ENCODE assay signal across 8 mouse cellular contexts in the genomic region with DNA sequence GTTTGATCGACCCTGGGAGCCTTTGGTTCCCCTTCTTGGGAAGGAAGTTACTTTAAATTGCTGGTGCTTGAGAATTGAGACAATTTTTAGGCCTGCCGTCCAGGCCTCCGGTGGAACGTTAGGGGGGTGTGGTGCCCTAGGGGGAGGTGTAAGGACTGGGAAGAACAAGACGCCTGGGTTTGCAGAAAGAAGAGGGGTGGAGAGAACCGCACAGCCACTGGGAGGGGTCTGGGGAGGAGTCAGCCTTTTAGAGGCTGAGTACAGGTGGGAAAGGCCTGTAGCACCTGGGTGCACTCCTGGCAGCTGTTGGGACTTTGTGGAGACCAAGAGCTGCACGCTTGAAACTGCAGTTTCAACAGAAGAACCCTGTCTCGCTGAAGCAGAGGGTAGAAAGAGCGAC. TPM values are rescaled to one million over a fixed set of nuclear protein-coding genes. Genes with fewer than 3 reads are reported as not detected.
A peak's percentile ranks its signal among the peaks of the same experiment; 100 is the strongest.
DNase-seq lines count a peak whose midpoint lies in the region; ATAC-seq and TF ChIP-seq lines count a peak whose summit lies in the region.
"Had no signal": no experiment of that assay in that cellular context is flagged by ENCODE, and none has a peak within 500 bp of the region (broad histone marks: within the 10 kb centered on the region; RNA-seq: fewer than 3 reads in every experiment).

No protein-coding gene starts in this region.

- no peaks in the 10 kb centered on the region for H3K4me1 ChIP-seq in heart, postnatal 0 days (ENCODE audit: control insufficient read depth, insufficient read depth)
- peaks cover 18% of the 10 kb centered on the region for H3K4me1 ChIP-seq in testis, adult 2 months (ENCODE audit: control insufficient read depth, insufficient read depth, low read length)
- H3K4me1 ChIP-seq in limb, embryonic 15.5 days, result peaks cover 37% of the 10 kb centered on the region

- no peak for TF ChIP-seq EP300 in heart, postnatal 0 days (IDR thresholded peaks at IDR 0.05; ENCODE audit: low read depth)

- H3K36me3 ChIP-seq in heart, postnatal 0 days (replicated peaks; ENCODE audit: control insufficient read depth, insufficient read depth, low read length), result peaks cover 73% of the 10 kb centered on the region
- peaks cover 11% of the 10 kb centered on the region for H3K36me3 ChIP-seq in testis, adult 2 months (ENCODE audit: control insufficient read depth, insufficient read depth, low read length)
- H3K36me3 ChIP-seq in limb, embryonic 15.5 days, result peaks cover 77% of the 10 kb centered on the region

- ATAC-seq in heart, postnatal 0 days (ENCODE audit: insufficient read depth, low read depth), result no peak
- no peak for ATAC-seq in limb, embryonic 15.5 days (ENCODE audit: insufficient number of reproducible peaks, low FRiP score, low TSS enrichment, low read depth)

- H3K9ac ChIP-seq in heart, postnatal 0 days (replicated peaks; ENCODE audit: low read depth, low read length), result no peak overlapping the region
- no peak overlapping the region for H3K9ac ChIP-seq in limb, embryonic 15.5 days
- H3K9ac ChIP-seq: hindbrain, embryonic 15.5 days had no signal

- H3K4me2 ChIP-seq in heart, postnatal 0 days (ENCODE audit: low read depth, low read length), result no peak overlapping the region
- no peak overlapping the region for H3K4me2 ChIP-seq in limb, embryonic 15.5 days
- H3K4me2 ChIP-seq: hindbrain, embryonic 15.5 days had no signal

- no peak for TF ChIP-seq POLR2A in testis, adult 2 months (IDR thresholded peaks at IDR 0.05; ENCODE audit: control insufficient read depth, low read depth, low read length)

- WGBS in heart, postnatal 0 days, result 46% methylated on average over 9 of the region's 9 CpGs
- 29% methylated on average over 9 of the region's 9 CpGs for WGBS in limb, embryonic 15.5 days

- intact Hi-C loops in heart, postnatal 14 days (cut with DNase I), result loop anchor here (1.0 to 2.0 kb wide), 2 partner anchors 24 to 101 kb away; no protein-coding TSS in a partner anchor

- no peaks in the 10 kb centered on the region for H3K27me3 ChIP-seq in heart, postnatal 0 days (ENCODE audit: control insufficient read depth, insufficient read depth, low read length)
- no peaks in the 10 kb centered on the region for H3K27me3 ChIP-seq in testis, adult 2 months (ENCODE audit: control insufficient read depth, insufficient read depth, low read length)
- no peaks in the 10 kb centered on the region for H3K27me3 ChIP-seq in limb, embryonic 15.5 days
- H3K27me3 ChIP-seq: hindbrain, embryonic 15.5 days had no signal

- 0 out of 2 replicates have a peak overlapping the region, but pooled peaks have one; percentile 2 for H3K27ac ChIP-seq in heart, postnatal 0 days (ENCODE audit: low read depth)
- peak overlapping the region; percentile 16; the same call in 1 of the 2 replicates for H3K27ac ChIP-seq in testis, adult 2 months (ENCODE audit: control insufficient read depth, insufficient read depth, low read depth, low read length)
- H3K27ac ChIP-seq in limb, embryonic 15.5 days, result peak overlapping the region; percentile 77
- H3K27ac ChIP-seq: hindbrain, embryonic 15.5 days had no signal

- H3K4me3 ChIP-seq in heart, postnatal 0 days (ENCODE audit: low read depth, low read length), result no peak overlapping the region
- no peak overlapping the region for H3K4me3 ChIP-seq in testis, adult 2 months (ENCODE audit: control insufficient read depth, low read depth, low read length)
- no peak overlapping the region for H3K4me3 ChIP-seq in limb, embryonic 15.5 days
- H3K4me3 ChIP-seq: hindbrain, embryonic 15.5 days had no signal

- H3K9me3 ChIP-seq in heart, postnatal 0 days (replicated peaks; ENCODE audit: control insufficient read depth, low read length), result no peaks in the 10 kb centered on the region
- no peaks in the 10 kb centered on the region for H3K9me3 ChIP-seq in limb, embryonic 15.5 days
- H3K9me3 ChIP-seq: hindbrain, embryonic 15.5 days had no signal

- no peak for DNase-seq in heart, postnatal 0 days (ENCODE audit: low spot score)
- no peak for DNase-seq in heart, postnatal 14 days
- DNase-seq in testis, postnatal 10 days (ENCODE audit: low spot score), result no peak
- DNase-seq in layer of hippocampus, adult 11-12 months (ENCODE audit: low spot score), result no peak
- no peak for DNase-seq in spleen, postnatal 14 days (ENCODE audit: low spot score in 2 of 2)

- no peak for TF ChIP-seq CTCF in heart, postnatal 0 days (IDR thresholded peaks at IDR 0.05; ENCODE audit: low read depth)
- TF ChIP-seq CTCF in testis, adult 2 months (IDR thresholded peaks at IDR 0.05; ENCODE audit: control insufficient read depth, insufficient read depth, insufficient replicate concordance, low read depth, low read length), result no peak

RNA-seq across cellular contexts. Expression of a gene that starts 0.4 kb away (rescaled TPM):
- not detected in 2 replicates for total RNA-seq in heart, postnatal 0 days (2014; rRNA removed; ENCODE audit: low replicate concordance)
- not detected in 2 replicates for polyA plus RNA-seq in heart, postnatal 0 days (2015; fragmentation: Nextera tagmentation; extraction: Ambion mirVana)
- total RNA-seq in heart, postnatal 14 days (2021), result not detected
- 0.25 and 0.38 TPM in 2 replicates for polyA plus RNA-seq in testis, adult 2 months (2012; rRNA removed)
- polyA plus RNA-seq in limb, embryonic 15.5 days (2015; fragmentation: Nextera tagmentation; extraction: Ambion mirVana), result 3.2 and 4.8 TPM in 2 replicates
- polyA plus RNA-seq: hindbrain, embryonic 15.5 days had no signal

RNA-seq across cellular contexts. Expression of a gene that starts 7.7 kb away (rescaled TPM):
- 123 and 137 TPM in 2 replicates for total RNA-seq in heart, postnatal 0 days (2014; rRNA removed; ENCODE audit: low replicate concordance)
- polyA plus RNA-seq in heart, postnatal 0 days (2015; fragmentation: Nextera tagmentation; extraction: Ambion mirVana), result 30.0 and 33.0 TPM in 2 replicates
- 10 to 100 TPM; 20.9 to 21.6 TPM for total RNA-seq in heart, postnatal 14 days (2021)
- 41.9 and 42.5 TPM in 2 replicates for polyA plus RNA-seq in testis, adult 2 months (2012; rRNA removed)
- 58.9 and 63.9 TPM in 2 replicates for polyA plus RNA-seq in limb, embryonic 15.5 days (2015; fragmentation: Nextera tagmentation; extraction: Ambion mirVana)

RNA-seq across cellular contexts. Expression of a gene that starts 11.2 kb away (rescaled TPM):
- 2.6 and 6.9 TPM in 2 replicates for total RNA-seq in heart, postnatal 0 days (2014; rRNA removed; ENCODE audit: low replicate concordance)
- polyA plus RNA-seq in heart, postnatal 0 days (2015; fragmentation: Nextera tagmentation; extraction: Ambion mirVana), result 6.1 and 8.5 TPM in 2 replicates
- 1 to 10 TPM; 5.6 to 7.5 TPM for total RNA-seq in heart, postnatal 14 days (2021)
- polyA plus RNA-seq in testis, adult 2 months (2012; rRNA removed), result 3.9 and 4.4 TPM in 2 replicates
- polyA plus RNA-seq in limb, embryonic 15.5 days (2015; fragmentation: Nextera tagmentation; extraction: Ambion mirVana), result 18.2 and 24.1 TPM in 2 replicates

RNA-seq across cellular contexts. Expression of a gene that starts 17.5 kb away (rescaled TPM):
- 573 and 656 TPM in 2 replicates for total RNA-seq in heart, postnatal 0 days (2014; rRNA removed; ENCODE audit: low replicate concordance)
- 261 and 289 TPM in 2 replicates for polyA plus RNA-seq in heart, postnatal 0 days (2015; fragmentation: Nextera tagmentation; extraction: Ambion mirVana)
- 100 to 1,000 TPM; 236 to 287 TPM for total RNA-seq in heart, postnatal 14 days (2021)
- 166 and 210 TPM in 2 replicates for polyA plus RNA-seq in testis, adult 2 months (2012; rRNA removed)
- polyA plus RNA-seq in limb, embryonic 15.5 days (2015; fragmentation: Nextera tagmentation; extraction: Ambion mirVana), result 443 and 469 TPM in 2 replicates

RNA-seq across cellular contexts. Expression of a gene that starts 22.0 kb away (rescaled TPM):
- 64.7 and 102 TPM in 2 replicates for total RNA-seq in heart, postnatal 0 days (2014; rRNA removed; ENCODE audit: low replicate concordance)
- polyA plus RNA-seq in heart, postnatal 0 days (2015; fragmentation: Nextera tagmentation; extraction: Ambion mirVana), result 15.8 and 17.7 TPM in 2 replicates
- 10 to 100 TPM; 69.2 to 71.6 TPM for total RNA-seq in heart, postnatal 14 days (2021)
- polyA plus RNA-seq in testis, adult 2 months (2012; rRNA removed), result 63.3 and 69.1 TPM in 2 replicates
- 26.8 and 27.1 TPM in 2 replicates for polyA plus RNA-seq in limb, embryonic 15.5 days (2015; fragmentation: Nextera tagmentation; extraction: Ambion mirVana)

Comparison
In these comparisons a context has a peak if more than half of its experiments do, and no peak if none do; other contexts are left out.
1. H3K27ac ChIP-seq: peak in every context shown above with its lines; median percentile 77 in limb, embryonic 15.5 days; 16 in testis, adult 2 months; 2 in heart, postnatal 0 days.